Mouse (Mus musculus): ENCODE data around the gene D1Ertd622e. TPM values are rescaled to one million over a fixed set of nuclear protein-coding genes. Genes with fewer than 3 reads are reported as not detected.

The D1Ertd622e gene
- polyA plus RNA-seq (2017; shearing (Covaris generic)), result 31.5 TPM

DNA sequence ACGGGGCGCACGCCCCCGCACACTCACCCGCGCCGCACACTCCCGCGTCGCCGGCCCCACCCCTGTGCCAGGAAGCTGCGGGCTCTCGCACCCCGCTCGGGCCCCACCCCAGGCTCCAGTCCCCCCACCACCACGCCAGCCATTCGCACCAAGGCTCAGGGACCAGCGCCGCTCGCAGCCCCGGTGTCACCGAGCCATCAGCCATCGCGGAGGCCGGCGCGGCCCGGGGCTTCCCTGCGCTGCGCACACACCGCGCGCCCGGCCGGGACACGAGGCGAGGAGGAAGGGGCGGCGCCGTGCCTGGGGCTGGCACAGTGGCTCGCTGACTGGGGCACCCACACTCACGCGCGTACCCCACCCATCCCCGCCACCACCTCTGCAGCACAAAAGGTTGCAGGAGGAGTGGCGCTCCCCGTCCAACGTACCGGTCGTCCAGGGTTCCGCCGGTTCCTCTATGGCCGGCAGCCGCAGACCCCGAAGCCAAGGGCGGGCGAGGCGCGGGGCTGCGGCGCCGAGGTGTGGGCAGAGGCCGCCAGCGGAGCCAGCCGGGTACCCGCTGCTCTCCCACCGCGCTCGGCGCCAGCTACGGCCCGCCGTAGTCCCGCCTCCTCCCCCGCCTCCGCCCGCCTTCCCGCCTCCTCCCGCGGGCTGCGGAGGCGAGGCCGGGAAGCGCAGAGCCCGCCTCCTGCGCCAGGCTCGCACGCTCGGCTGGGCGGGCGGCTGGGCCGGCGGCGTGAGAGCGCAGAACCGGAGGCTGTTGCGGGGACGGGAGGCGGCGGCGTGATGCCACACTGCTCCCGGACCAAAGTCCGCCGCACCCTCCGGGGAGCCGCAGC lies at the start of gene D1Ertd622e:
Gene D1Ertd622e, minus strand, starts transcription at position 669 of the 836 bp plus-strand sequence.

Other genes starting within 250 kb of the D1Ertd622e start
- gene Gin1, start 108.1 kb upstream of the D1Ertd622e start, polyA plus RNA-seq (2017; shearing (Covaris generic)), result 23.7 TPM
- 49.9 TPM for gene Ppip5k2, start 108.3 kb upstream of the D1Ertd622e start, polyA plus RNA-seq (2017; shearing (Covaris generic))

Data from CD4-positive, CD25-positive, alpha-beta regulatory T cell (primary cell).